Mouse (Mus musculus): Measurements from ENCODE around the gene Edc4. TPM values are rescaled to one million over a fixed set of nuclear protein-coding genes. Genes with fewer than 3 reads are reported as not detected.
A peak's percentile ranks its signal among the peaks of the same experiment; 100 is the strongest.

Gene Edc4
- polyA plus RNA-seq, 1 experiment from 2014 or later: 35.6 TPM

DNA sequence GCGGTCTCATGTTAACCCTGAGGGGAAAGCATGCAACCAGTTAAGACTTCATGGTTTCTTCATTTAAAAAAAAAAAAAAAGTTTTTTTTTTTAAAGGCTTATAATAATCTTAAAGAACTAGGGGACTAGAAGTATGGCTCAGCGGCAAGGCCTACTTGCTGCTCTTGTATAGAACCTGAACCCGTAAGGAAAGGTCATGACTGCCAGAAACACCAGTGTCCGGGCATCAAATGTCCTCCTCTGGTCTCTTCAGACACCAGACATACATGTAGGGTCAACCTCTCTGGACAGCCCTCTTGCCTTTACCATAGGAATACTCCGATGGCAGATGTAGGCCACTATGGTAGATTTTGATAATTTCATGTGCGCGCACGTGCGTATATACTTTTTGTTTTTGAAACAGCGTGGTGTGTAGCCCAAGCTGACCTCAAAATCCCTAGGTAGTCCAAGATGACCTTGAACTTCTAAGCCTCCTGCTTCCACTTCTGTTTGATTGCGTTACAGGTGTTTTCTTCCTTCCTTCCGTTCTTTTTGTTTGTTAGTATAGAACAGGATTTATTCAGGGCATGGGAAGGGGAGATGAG is 28.4 kb upstream of the Edc4 start:
- Histone ChIP-seq H3K4me2 (no peak overlapping the region), H3K9ac (ENCODE audit: low read length) (no peak overlapping the region), H3K4me3 (ENCODE audit: low read depth, low read length) (no peak overlapping the region), H3K27me3 (ENCODE audit: control insufficient read depth, insufficient read depth, low read length) (no peaks in the 10 kb centered on the region), H3K36me3 (ENCODE audit: control insufficient read depth, insufficient read depth, low read length) (peaks cover 11% of the 10 kb centered on the region), H3K9me3 (ENCODE audit: control insufficient read depth, low read length) (no peaks in the 10 kb centered on the region), H3K4me1 (ENCODE audit: control insufficient read depth, insufficient read depth, low read length) (peaks cover 20% of the 10 kb centered on the region), H3K27ac (ENCODE audit: low read depth, low read length) (no peak overlapping the region)
- ATAC-seq (ENCODE audit: low FRiP score): no peak
- 84% methylated on average over 12 of the region's 12 CpGs for WGBS
- peak; percentile 89 for DNase-seq (ENCODE audit: low spot score, missing footprints)

GRCm38 (mm10) chr8:105853178-105853577 is 27.5 kb upstream of the Edc4 start, which contains the start of gene Cenpt:
Gene Cenpt, minus strand, starts transcription at chr8:105853278.
- Histone ChIP-seq H3K36me3 (ENCODE audit: control insufficient read depth, insufficient read depth, low read length) (peaks cover 8% of the 10 kb centered on the region; the same call in 1 of the 2 replicates), H3K27ac (ENCODE audit: low read depth, low read length) (no peak within 1 kb of the TSS), H3K27me3 (ENCODE audit: control insufficient read depth, insufficient read depth, low read length) (no peaks in the 10 kb centered on the region), H3K9me3 (ENCODE audit: control insufficient read depth, low read length) (no peaks in the 10 kb centered on the region), H3K9ac (ENCODE audit: low read length) (no peak within 1 kb of the TSS), H3K4me2 (no peak within 1 kb of the TSS), H3K4me3 (ENCODE audit: low read depth, low read length) (no peak within 1 kb of the TSS), H3K4me1 (ENCODE audit: control insufficient read depth, insufficient read depth, low read length) (peaks cover 26% of the 10 kb centered on the region)
- DNase-seq (ENCODE audit: low spot score, missing footprints): no peak
- 88% methylated on average over 3 of the region's 3 CpGs for WGBS
- no peak for ATAC-seq (ENCODE audit: low FRiP score)

DNA sequence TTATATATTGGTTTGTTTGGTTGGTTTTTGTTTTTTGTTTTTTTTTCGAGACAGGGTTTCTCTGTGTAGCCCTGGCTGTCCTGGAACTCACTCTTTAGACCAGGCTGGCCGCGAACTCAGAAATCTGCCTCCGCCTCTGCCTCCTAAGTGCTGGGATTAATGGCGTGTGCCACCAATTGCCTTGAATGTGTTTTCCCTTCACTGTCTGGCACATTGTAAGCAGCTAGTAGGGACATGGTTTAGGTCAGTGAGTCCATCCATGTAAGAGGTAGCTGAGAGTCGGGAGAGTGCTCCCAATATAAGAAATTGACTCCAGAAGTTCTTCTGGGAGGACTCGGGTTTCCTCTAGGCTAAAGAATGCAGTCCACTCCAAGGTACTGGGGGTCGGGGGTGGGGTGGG is 26.4 kb upstream of the Edc4 start:
- Histone ChIP-seq H3K9me3 (ENCODE audit: control insufficient read depth, low read length) (no peaks in the 10 kb centered on the region), H3K27ac (ENCODE audit: low read depth, low read length) (no peak overlapping the region), H3K4me1 (ENCODE audit: control insufficient read depth, insufficient read depth, low read length) (peaks cover 27% of the 10 kb centered on the region), H3K4me2 (0 out of 2 replicates have a peak overlapping the region, but pooled peaks have one; percentile 4), H3K9ac (ENCODE audit: low read length) (no peak overlapping the region), H3K36me3 (ENCODE audit: control insufficient read depth, insufficient read depth, low read length) (peaks cover 1% of the 10 kb centered on the region; the same call in 1 of the 2 replicates), H3K4me3 (ENCODE audit: low read depth, low read length) (peak overlapping the region; percentile 71), H3K27me3 (ENCODE audit: control insufficient read depth, insufficient read depth, low read length) (no peaks in the 10 kb centered on the region)
- no peak for DNase-seq (ENCODE audit: low spot score, missing footprints)
- no peak for ATAC-seq (ENCODE audit: low FRiP score)
- WGBS: 29% methylated on average over 8 of the region's 8 CpGs

- Histone ChIP-seq H3K4me1 (ENCODE audit: control insufficient read depth, insufficient read depth, low read length) (peaks cover 31% of the 10 kb centered on the region), H3K27ac (ENCODE audit: low read depth, low read length) (peak within 1 kb of the TSS; percentile 74), H3K9me3 (ENCODE audit: control insufficient read depth, low read length) (no peaks in the 10 kb centered on the region), H3K36me3 (ENCODE audit: control insufficient read depth, insufficient read depth, low read length) (no peaks in the 10 kb centered on the region), H3K4me3 (ENCODE audit: low read depth, low read length) (peak within 1 kb of the TSS; percentile 71), H3K27me3 (ENCODE audit: control insufficient read depth, insufficient read depth, low read length) (no peaks in the 10 kb centered on the region), H3K9ac (ENCODE audit: low read length) (peak within 1 kb of the TSS; percentile 61), H3K4me2 (peak within 1 kb of the TSS; percentile 98)
- DNase-seq (ENCODE audit: low spot score, missing footprints) (peak; percentile 100), ATAC-seq (ENCODE audit: low FRiP score) (peak; percentile 91)
- under 1% methylated on average over 43 of the region's 43 CpGs for WGBS
Observed at GRCm38 (mm10) chr8:105854715-105855216, 25.9 kb upstream of the Edc4 start, which contains the start of gene Thap11. Gene Thap11, plus strand, starts transcription at chr8:105855132.

GRCm38 (mm10) chr8:105855248-105856167 is 25.2 kb upstream of the Edc4 start:
- Histone ChIP-seq H3K9me3 (ENCODE audit: control insufficient read depth, low read length) (no peaks in the 10 kb centered on the region), H3K4me1 (ENCODE audit: control insufficient read depth, insufficient read depth, low read length) (peaks cover 32% of the 10 kb centered on the region), H3K27me3 (ENCODE audit: control insufficient read depth, insufficient read depth, low read length) (no peaks in the 10 kb centered on the region), H3K9ac (ENCODE audit: low read length) (peak overlapping the region; percentile 61), H3K27ac (ENCODE audit: low read depth, low read length) (peak overlapping the region; percentile 74), H3K36me3 (ENCODE audit: control insufficient read depth, insufficient read depth, low read length) (no peaks in the 10 kb centered on the region), H3K4me2 (peak overlapping the region; percentile 98), H3K4me3 (ENCODE audit: low read depth, low read length) (peak overlapping the region; percentile 71)
- peak; percentile 93 for DNase-seq (ENCODE audit: low spot score, missing footprints)
- ATAC-seq (ENCODE audit: low FRiP score): peak; percentile 20
- under 1% methylated on average over 69 of the region's 71 CpGs for WGBS

- Histone ChIP-seq H3K9me3 (ENCODE audit: control insufficient read depth, low read length) (no peaks in the 10 kb centered on the region), H3K36me3 (ENCODE audit: control insufficient read depth, insufficient read depth, low read length) (no peaks in the 10 kb centered on the region), H3K4me1 (ENCODE audit: control insufficient read depth, insufficient read depth, low read length) (peaks cover 29% of the 10 kb centered on the region), H3K27me3 (ENCODE audit: control insufficient read depth, insufficient read depth, low read length) (no peaks in the 10 kb centered on the region), H3K4me3 (ENCODE audit: low read depth, low read length) (peak overlapping the region; percentile 71), H3K4me2 (peak overlapping the region; percentile 98), H3K27ac (ENCODE audit: low read depth, low read length) (no peak overlapping the region), H3K9ac (ENCODE audit: low read length) (peak overlapping the region; percentile 61)
- DNase-seq (ENCODE audit: low spot score, missing footprints): no peak
- ATAC-seq (ENCODE audit: low FRiP score): no peak
- 26% methylated on average over 15 of the region's 15 CpGs for WGBS
Observed at GRCm38 (mm10) chr8:105856168-105856835, 24.4 kb upstream of the Edc4 start.

DNA sequence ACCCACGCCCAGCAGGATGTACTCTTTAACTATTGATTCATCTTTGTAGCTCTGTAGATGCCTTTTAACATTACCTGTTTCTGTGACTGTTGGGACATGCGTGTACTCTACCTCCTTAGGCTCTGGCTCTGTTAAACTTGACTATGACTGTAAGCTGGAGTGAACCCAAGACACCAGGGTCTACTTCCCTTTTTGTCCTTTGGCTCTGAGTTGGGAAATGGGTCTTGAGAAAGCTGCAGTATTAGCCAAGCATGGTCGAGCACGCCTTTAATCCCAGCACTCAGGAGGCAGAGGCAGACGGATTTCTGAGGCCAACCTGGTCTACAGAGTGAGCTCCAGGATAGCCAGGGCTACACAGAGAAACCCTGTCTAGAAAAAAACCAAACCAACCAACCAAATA is 22.2 kb upstream of the Edc4 start:
- Histone ChIP-seq H3K27ac (ENCODE audit: low read depth, low read length) (no peak overlapping the region), H3K4me3 (ENCODE audit: low read depth, low read length) (no peak overlapping the region), H3K9me3 (ENCODE audit: control insufficient read depth, low read length) (no peaks in the 10 kb centered on the region), H3K4me2 (no peak overlapping the region), H3K9ac (ENCODE audit: low read length) (no peak overlapping the region), H3K27me3 (ENCODE audit: control insufficient read depth, insufficient read depth, low read length) (no peaks in the 10 kb centered on the region), H3K36me3 (ENCODE audit: control insufficient read depth, insufficient read depth, low read length) (no peaks in the 10 kb centered on the region), H3K4me1 (ENCODE audit: control insufficient read depth, insufficient read depth, low read length) (peaks cover 43% of the 10 kb centered on the region)
- WGBS: 79% methylated on average over 5 of the region's 5 CpGs
- DNase-seq (ENCODE audit: low spot score, missing footprints): no peak
- ATAC-seq (ENCODE audit: low FRiP score): no peak

DNA sequence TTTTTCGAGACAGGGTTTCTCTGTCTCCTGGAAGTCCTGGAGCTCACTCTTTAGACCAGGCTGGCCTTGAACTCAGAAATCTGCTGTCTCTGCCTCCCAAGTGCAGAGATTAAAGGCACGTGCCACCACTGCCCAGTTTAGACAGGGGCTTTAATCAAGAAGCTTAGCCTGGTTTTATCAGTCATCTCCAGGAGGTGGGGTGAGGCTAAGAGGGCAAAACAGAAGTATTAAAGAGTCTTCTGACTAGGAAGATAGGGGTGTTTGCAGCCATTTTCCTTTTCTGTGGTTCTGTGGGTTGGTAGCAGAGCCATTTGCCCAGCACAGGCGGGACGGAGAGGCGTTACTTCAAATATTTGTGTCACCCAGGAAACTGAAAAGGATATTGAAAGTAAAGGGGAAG is 21.4 kb upstream of the Edc4 start:
- H3K4me3 ChIP-seq (ENCODE audit: low read depth, low read length): no peak overlapping the region
- WGBS: 82% methylated on average over 5 of the region's 5 CpGs
- H3K4me1 ChIP-seq (ENCODE audit: control insufficient read depth, insufficient read depth, low read length): peaks cover 45% of the 10 kb centered on the region

More for the DNA sequence above, 21.4 kb upstream of the Edc4 start:
- no peak for ATAC-seq (ENCODE audit: low FRiP score)
- H3K27ac ChIP-seq (ENCODE audit: low read depth, low read length): no peak overlapping the region
- H3K9me3 ChIP-seq (ENCODE audit: control insufficient read depth, low read length): no peaks in the 10 kb centered on the region
- no peak overlapping the region for H3K9ac ChIP-seq (ENCODE audit: low read length)
- H3K36me3 ChIP-seq (ENCODE audit: control insufficient read depth, insufficient read depth, low read length): no peaks in the 10 kb centered on the region
- no peaks in the 10 kb centered on the region for H3K27me3 ChIP-seq (ENCODE audit: control insufficient read depth, insufficient read depth, low read length)
- no peak overlapping the region for H3K4me2 ChIP-seq
- DNase-seq (ENCODE audit: low spot score, missing footprints): no peak
